Mouse (Mus musculus): ENCODE measurements around the gene Magi1.

Magi1 gene

DNA sequence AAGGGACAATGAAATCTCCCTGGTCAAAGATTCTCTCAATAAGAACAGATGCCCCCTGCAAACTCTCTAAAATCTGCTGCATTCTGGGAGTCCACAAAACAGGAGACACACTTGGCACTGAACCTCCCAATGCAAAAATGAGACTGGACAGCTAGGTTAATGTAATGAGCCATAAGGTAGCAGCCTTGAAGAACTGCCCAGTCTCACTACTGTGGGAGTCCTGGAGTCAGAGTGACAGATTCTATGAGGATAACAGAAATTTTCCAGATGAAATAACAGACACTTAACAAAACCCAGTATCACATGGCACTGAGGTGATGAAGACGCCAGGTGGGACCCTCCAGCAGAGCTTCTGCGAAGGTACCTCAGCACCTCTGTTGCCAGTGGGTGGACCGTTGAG, 393.7 kb downstream of the Magi1 start:
- DNase-seq (ENCODE audit: low read depth), result no peak

- no peak for DNase-seq (ENCODE audit: low read depth)
These were observed 406.4 kb downstream of the Magi1 start for GRCm38 (mm10) chr6:93877337-93877736.

GRCm38 (mm10) chr6:93874936-93875335, 408.8 kb downstream of the Magi1 start:
- DNase-seq (ENCODE audit: low read depth), result no peak

DNA sequence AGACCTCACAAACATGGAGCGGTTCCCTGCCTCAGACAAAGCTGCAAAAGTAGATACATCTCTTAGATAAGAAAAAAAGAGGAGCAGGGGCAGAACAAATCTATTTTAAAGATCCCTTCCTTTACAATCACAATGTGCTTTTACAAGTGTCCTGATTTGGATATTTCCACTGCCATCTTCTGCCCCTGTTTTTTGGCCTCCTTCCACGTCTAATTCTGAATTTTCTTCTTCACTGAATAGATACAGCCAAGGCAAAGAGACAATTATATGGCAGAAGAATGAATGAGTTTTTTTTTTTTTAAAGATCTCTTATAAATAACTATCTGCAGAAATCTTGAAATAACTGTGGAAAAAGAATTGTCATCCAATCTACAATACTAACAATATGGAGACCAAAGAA, 409.3 kb downstream of the Magi1 start:
- DNase-seq (ENCODE audit: low read depth), result no peak

GRCm38 (mm10) chr6:93873536-93873935, 410.2 kb downstream of the Magi1 start:
- DNase-seq (ENCODE audit: low read depth), result no peak

DNA sequence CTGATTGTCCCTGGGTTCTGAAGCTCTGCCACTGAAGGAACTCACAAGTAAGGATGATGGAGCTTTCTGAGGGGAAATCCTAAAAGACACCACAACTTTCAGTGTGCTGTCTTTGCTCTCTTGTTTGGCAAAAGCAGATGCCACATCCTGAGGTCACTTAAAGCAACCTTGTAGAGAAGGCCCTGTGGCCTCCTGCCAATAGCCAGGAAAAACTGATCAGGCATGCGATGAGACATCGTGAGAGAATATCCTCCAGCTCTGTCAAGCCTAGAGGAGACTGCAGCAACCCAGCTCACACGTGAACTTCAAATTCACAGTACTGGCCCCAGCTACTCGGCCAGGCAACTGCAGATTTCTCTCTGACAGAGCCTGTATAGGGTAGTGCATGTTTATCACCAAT, 412.2 kb downstream of the Magi1 start:
- DNase-seq (ENCODE audit: low read depth), result no peak

DNA sequence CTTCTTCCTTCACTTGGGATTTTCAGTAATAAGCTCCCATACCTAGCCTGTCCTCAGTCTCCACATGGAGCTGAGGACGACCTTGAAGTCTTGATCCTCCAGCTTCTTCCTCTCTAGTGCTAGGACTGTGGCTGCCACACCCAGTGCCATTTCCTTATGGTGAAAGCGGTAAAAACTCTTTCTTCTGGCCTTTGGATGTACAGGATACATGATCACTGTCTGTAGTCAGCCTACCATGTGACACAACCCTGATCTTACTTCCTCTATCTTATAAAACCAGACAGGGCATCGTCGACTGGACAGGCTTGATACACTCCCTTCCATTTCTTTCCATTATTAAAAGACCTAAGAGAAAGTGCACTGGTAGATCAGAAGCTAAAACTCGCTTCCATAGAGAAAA, 413.7 kb downstream of the Magi1 start:
- DNase-seq (ENCODE audit: low read depth), result no peak

- no peak for DNase-seq (ENCODE audit: low read depth)
These were observed 421.5 kb downstream of the Magi1 start for GRCm38 (mm10) chr6:93862263-93862662.

GRCm38 (mm10) chr6:93856783-93857182, 426.9 kb downstream of the Magi1 start:
- no peak for DNase-seq (ENCODE audit: low read depth)

DNA sequence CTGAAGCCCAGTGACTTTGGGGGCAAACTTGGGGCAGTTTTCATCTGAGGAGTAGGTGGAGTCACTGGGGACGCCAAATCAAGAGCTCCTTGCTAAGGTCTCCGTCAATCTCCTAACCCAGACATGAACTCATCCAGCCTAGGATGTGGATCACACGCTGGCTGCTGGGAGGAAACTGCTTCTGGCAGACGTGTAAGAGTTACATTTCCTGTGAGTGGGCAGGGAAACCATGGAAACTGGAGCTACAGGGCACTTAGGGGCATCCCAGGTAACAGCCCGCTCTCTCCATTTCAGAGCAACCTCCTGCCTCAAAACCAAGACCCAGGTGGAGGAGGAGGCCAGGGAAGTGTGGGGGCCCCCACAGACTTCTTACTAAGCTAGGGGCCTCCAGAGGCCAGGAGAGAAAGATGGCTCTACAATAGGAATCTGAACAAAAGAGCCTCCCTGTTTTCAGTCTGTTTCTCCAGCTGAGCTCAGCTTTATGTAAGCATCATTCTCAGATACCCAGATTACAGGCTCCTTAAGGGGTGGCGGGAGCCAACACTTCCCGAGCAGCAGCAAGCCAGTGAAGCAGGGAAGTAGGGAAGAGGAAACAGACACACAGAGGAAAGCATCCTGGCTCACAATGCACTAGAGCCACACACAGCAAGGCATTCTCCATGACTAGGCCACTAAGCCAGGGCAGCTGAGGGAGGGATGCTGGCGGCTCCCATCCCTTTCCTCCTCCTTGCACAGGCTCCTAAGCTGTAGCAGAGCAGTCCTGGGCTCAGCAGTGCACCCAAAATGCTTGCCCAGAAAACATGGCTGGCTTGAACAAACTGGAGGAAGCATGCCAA, 427.7 kb downstream of the Magi1 start:
- DNase-seq (ENCODE audit: low read depth), result no peak

- no peak for DNase-seq (ENCODE audit: low read depth)
These were observed 434.6 kb downstream of the Magi1 start for GRCm38 (mm10) chr6:93848942-93849790.

DNA sequence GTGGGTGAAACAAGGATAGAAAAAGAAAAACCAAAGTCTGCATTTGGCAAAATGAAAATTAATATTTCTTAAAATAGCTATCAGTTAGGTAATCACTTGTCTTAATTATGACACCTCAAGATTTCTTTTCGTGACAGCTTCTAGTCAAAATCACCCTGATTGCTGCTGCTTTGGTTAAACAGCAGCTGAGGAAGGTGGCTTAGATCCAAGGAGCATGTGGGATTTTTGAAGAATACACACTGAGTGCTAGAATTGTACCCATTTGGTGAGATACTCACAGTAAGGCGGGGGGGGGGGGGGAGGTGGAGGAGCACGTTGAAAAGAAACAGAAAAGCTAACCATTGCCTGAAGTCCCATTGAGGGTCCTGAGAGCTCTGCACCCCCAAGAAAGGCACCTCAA, 438.2 kb downstream of the Magi1 start:
- DNase-seq (ENCODE audit: low read depth), result no peak

DNA sequence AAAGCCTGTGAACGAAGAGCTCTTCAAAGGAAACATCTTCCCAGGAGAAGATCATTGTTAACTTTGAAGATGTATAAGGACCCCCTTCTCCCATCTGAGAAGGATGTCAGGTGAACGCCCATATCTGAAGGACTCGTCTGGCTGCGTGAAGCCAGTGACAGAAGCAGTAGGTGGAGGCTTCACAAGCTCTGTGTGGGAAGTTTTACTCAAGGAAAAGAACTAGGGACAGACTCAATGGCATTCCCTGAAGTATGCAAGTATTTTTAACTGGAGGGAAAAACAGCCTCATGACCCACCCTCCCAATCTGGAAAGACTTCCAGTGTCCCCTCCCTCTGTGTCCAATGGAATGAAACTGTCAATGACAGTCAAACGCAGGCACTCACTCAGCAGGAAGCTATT, 438.6 kb downstream of the Magi1 start:
- no peak for DNase-seq (ENCODE audit: low read depth)

DNA sequence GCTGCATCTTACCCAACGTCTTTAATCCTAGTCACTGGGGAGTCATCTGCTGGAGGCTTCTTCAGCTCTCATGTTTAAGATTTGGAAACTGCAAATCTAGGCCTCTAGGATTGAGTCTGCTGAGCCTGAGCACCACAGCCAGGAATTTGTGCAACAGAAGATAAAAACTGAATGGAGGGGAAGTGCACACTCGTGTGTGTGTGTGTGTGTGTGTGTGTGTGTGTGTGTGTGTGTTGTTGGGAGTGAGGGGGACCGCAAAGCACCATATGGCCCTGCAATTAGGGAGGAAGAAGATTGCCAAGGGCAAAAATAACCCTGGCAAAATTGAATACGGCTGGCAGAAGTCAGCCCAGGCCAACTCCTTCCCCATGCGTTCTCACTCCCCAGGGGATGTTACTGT, 439.1 kb downstream of the Magi1 start:
- no peak for DNase-seq (ENCODE audit: low read depth)

- DNase-seq (ENCODE audit: low read depth), result no peak
These were observed 445.3 kb downstream of the Magi1 start for GRCm38 (mm10) chr6:93838398-93838797.

DNA sequence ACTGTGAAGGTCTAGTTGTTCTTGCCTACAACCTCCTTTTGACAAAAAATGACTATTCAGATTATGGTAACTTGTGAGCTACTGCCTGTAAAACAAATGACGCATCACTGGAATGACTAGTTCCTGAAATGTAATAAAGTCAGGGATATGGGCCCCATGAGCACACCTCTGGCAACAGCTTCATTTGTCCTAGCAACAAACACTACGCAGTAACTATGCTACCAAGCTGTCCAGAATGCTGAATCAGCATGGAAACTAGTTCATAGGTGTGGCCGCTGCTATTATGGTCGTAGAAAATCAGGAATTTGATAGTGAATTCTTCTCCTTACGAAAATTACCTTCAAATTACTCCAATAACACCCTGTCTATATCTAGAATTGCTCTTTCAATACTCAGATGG, 447.1 kb downstream of the Magi1 start:
- no peak for DNase-seq (ENCODE audit: low read depth)

GRCm38 (mm10) chr6:93835211-93835610, 448.5 kb downstream of the Magi1 start:
- no peak for DNase-seq (ENCODE audit: low read depth)

GRCm38 (mm10) chr6:93828262-93828661, 455.5 kb downstream of the Magi1 start:
- DNase-seq (ENCODE audit: low read depth), result no peak

- no peak for DNase-seq (ENCODE audit: low read depth)
These were observed 456.8 kb downstream of the Magi1 start for GRCm38 (mm10) chr6:93826875-93827274.

DNA sequence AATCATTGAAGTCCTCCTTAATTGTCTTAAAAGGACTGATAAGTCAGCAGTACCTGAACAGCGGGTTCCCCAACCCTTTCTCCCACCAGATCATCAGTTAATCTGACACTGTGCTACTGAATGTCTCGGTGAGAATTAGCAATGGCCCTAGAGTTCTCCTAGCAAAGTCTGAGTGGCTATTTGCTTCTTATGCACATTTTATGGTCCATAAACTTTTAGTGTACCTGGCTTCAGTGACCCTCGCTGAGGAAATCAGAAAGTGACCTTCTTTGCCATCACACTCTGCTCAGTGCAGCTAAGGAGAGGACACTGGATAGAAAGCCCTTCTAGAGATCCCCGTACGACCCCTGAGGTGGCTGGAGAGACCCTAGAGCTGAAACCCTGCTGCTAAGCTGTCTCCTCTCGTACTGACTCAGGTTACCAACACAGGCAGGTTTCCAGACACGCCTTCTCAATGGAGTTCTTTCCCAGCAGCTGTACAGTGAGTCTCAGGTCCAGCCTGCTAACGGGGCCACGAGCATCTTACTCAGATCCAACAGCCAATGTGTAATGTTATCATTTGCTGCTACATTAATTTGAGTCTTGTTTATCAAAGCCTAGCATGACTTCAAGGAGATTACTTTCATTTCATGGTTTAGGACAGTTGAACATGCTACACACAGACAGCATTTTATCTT, 461.4 kb downstream of the Magi1 start:
- no peak for DNase-seq (ENCODE audit: low read depth)

DNA sequence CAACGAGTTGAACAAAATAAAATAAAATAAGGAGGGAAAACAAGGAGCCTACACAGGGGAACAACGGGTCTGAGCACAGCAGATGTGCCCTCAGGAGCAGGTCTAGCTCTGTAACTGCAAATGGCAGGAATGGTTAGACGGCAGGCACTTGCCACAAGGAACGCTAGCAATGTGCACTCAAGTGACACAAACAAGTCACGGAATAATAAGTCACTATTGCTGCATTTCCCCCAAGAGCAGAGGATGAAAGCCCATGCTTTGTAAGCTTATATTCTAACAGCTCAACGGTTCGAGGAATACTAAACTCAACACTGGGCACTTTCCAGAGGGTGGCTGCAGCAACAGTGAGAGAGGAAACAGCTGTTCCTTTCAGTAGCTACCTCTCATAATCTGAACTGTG, 462.2 kb downstream of the Magi1 start:
- DNase-seq (ENCODE audit: low read depth), result no peak

- DNase-seq (ENCODE audit: low read depth), result no peak
These were observed 463.8 kb downstream of the Magi1 start for GRCm38 (mm10) chr6:93819888-93820287.

DNA sequence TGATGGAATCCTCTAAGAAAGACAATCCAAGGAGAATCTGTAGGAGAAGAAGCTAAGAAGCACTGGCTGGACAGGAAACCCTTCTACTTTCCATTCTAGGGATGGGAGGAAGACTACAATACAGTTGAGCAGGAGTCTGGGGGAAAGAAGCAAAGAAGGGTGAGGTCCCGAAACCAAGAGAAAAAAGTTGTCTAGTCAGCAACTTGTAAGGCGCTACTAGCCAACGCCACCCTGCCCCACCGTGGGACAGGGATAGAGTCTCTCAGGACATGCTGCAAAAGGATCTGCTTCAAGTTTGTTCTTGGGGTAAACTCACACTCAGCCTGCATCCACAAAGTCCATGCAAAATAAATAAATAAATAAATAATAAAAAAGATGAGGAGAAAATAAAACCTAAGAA, 464.4 kb downstream of the Magi1 start:
- DNase-seq (ENCODE audit: low read depth), result no peak
